Mouse (Mus musculus): Measurements from ENCODE around the gene Hoxb3. TPM values are rescaled to one million over a fixed set of nuclear protein-coding genes. Genes with fewer than 3 reads are reported as not detected.

The Hoxb3 gene
- polyA plus RNA-seq (2012; ENCODE audit: insufficient read depth, insufficient read length, missing spikeins): 1.7 and 2.0 TPM in 2 replicates

DNA sequence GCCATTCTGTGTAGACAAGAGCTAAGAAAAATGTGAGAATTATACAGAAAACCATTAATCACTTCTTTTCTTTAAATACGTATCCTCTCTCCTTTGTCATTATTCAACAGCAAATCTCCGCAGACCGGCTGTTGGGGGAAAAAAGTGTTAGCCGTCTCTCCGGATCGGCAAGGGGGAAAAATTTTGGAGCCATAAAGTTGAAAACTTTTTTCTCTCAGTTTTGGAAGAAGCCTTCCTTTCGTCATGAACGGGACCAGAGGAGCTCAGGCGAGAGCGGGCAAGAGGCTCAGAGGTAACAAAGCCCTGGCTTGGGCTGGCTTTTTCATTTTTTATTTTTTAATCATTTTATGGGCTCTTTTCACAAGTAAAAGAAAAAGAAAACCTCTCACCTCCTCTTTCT is at the start of gene Hoxb3:
TSS of gene Hoxb3 (plus strand) at position 173 of the 400 bp plus-strand sequence.
- H3K27ac ChIP-seq (replicated peaks; ENCODE audit: low read depth, low read length): peak within 1 kb of the TSS; percentile 55
- H3K4me1 ChIP-seq (ENCODE audit: control insufficient read depth, insufficient read depth, insufficient read length, low read length): peaks cover 6% of the 10 kb centered on the region; the same call in 1 of the 2 replicates
- no peak within 1 kb of the TSS for H3K4me3 ChIP-seq (ENCODE audit: insufficient read depth, low read depth, low read length)

DNA sequence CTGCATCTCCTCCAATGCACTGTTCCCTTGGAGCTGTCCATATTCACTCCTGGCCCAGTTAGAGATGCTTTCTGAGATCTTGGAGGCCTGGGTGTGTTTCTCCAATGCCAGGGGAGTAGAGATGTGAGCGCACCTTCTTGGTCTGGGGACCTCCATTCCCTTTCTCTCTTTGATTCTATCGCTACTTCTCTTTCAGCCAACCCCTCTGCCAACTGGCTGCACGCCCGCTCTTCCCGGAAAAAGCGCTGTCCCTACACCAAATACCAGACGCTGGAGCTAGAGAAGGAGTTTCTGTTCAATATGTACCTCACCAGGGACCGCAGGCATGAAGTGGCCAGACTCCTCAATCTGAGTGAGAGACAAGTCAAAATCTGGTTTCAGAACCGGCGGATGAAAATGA is 48.7 kb upstream of the Hoxb3 start:
- Histone ChIP-seq H3K27ac (replicated peaks; ENCODE audit: low read depth, low read length) (no peak overlapping the region), H3K4me3 (ENCODE audit: insufficient read depth, low read depth, low read length) (no peak overlapping the region), H3K4me1 (ENCODE audit: control insufficient read depth, insufficient read depth, insufficient read length, low read length) (no peaks in the 10 kb centered on the region)

DNA sequence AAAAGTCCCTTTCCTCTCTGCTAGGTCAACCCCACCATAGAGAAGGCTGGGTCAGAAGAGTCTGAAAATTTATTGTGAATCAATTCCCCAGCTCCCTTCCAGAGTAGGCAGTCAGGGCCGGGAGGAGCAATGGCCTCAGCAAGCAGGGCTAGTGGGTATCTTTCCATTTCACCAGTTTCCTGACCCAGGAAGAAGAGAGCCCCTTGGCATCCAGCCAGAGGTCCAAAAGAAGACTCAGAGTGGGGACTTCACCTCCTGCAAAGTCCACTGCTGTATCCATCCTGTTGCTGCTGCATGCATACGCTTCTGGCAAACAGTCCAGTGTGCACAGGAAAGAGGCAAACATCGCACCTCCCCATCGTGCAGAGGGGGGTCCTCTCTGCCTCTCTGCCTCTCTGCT is 47.2 kb upstream of the Hoxb3 start:
- H3K4me3 ChIP-seq (ENCODE audit: insufficient read depth, low read depth, low read length): no peak overlapping the region
- no peak overlapping the region for H3K27ac ChIP-seq (replicated peaks; ENCODE audit: low read depth, low read length)
- no peaks in the 10 kb centered on the region for H3K4me1 ChIP-seq (ENCODE audit: control insufficient read depth, insufficient read depth, insufficient read length, low read length)

- H3K27ac ChIP-seq (replicated peaks; ENCODE audit: low read depth, low read length): no peak overlapping the region
- no peaks in the 10 kb centered on the region for H3K4me1 ChIP-seq (ENCODE audit: control insufficient read depth, insufficient read depth, insufficient read length, low read length)
- H3K4me3 ChIP-seq (ENCODE audit: insufficient read depth, low read depth, low read length): peak overlapping the region; percentile 40
Observed at GRCm38 (mm10) chr11:96277151-96278044, 45.7 kb upstream of the Hoxb3 start.

- Histone ChIP-seq H3K4me1 (ENCODE audit: control insufficient read depth, insufficient read depth, insufficient read length, low read length) (no peaks in the 10 kb centered on the region), H3K4me3 (ENCODE audit: insufficient read depth, low read depth, low read length) (peak overlapping the region; percentile 2), H3K27ac (replicated peaks; ENCODE audit: low read depth, low read length) (no peak overlapping the region)
Observed at GRCm38 (mm10) chr11:96278324-96278723, 44.8 kb upstream of the Hoxb3 start.

DNA sequence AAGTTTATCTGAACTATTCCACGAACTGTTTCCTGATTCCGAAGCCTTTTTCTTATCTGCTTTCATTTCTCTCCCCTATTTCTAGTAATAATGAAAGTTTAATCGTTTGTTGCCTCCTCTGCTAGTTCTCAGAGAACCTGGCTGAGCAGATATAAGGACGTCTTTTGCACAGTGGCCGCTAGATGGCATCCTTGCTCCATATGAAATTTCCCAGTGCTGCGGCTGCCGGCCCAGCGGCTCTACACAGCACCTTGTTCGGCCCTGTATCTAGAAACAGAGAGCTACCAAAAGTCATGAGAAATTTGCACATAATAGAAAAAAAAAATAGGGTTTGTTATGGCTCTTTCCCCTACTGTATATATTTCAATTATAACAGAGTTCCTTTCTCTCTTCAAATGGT is 44.4 kb upstream of the Hoxb3 start:
- Histone ChIP-seq H3K27ac (replicated peaks; ENCODE audit: low read depth, low read length) (no peak overlapping the region), H3K4me1 (ENCODE audit: control insufficient read depth, insufficient read depth, insufficient read length, low read length) (no peaks in the 10 kb centered on the region), H3K4me3 (ENCODE audit: insufficient read depth, low read depth, low read length) (no peak overlapping the region)

DNA sequence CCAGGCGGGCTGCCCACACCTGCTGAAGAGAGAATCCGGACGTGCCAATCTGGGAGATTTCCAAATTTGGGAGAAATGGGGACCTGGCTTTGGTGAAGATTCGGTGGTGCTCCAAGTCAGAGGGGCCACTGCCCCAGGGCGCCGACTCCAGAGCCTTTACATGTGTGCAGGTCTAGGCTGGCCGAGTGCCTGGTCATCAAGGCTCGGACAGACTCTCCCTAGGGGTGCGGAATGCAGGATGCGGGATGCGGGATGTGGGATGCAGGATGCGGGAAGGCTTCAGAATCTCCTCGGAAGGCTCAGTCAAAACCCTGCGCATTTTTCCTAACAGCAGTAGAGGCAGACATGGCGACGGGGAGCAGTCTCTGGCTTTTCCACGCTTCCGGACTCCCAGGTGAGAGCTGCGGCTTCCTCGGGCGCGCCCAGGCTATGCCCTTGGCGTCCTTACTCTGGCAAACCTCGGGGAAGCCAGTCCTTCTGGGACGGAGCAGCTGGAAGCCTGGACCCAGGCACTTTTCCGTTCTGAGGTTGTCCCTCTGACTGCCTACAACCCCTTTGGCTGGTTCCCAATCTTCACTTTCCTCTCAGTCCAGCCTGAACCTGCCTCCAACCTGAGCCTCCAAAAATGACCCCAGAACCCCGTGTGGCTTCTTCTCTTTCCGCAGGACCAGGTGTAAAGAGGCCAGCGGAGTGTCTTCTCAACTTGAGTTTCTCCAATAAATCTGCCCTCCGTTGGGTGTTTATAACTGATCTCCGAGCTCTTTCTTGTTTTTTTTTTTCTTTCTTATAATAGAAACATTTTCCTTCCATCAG is 43.5 kb upstream of the Hoxb3 start:
- no peak overlapping the region for H3K27ac ChIP-seq (replicated peaks; ENCODE audit: low read depth, low read length)
- H3K4me1 ChIP-seq (ENCODE audit: control insufficient read depth, insufficient read depth, insufficient read length, low read length): no peaks in the 10 kb centered on the region
- peak overlapping the region; percentile 28; the same call in 1 of the 2 replicates for H3K4me3 ChIP-seq (ENCODE audit: insufficient read depth, low read depth, low read length)

DNA sequence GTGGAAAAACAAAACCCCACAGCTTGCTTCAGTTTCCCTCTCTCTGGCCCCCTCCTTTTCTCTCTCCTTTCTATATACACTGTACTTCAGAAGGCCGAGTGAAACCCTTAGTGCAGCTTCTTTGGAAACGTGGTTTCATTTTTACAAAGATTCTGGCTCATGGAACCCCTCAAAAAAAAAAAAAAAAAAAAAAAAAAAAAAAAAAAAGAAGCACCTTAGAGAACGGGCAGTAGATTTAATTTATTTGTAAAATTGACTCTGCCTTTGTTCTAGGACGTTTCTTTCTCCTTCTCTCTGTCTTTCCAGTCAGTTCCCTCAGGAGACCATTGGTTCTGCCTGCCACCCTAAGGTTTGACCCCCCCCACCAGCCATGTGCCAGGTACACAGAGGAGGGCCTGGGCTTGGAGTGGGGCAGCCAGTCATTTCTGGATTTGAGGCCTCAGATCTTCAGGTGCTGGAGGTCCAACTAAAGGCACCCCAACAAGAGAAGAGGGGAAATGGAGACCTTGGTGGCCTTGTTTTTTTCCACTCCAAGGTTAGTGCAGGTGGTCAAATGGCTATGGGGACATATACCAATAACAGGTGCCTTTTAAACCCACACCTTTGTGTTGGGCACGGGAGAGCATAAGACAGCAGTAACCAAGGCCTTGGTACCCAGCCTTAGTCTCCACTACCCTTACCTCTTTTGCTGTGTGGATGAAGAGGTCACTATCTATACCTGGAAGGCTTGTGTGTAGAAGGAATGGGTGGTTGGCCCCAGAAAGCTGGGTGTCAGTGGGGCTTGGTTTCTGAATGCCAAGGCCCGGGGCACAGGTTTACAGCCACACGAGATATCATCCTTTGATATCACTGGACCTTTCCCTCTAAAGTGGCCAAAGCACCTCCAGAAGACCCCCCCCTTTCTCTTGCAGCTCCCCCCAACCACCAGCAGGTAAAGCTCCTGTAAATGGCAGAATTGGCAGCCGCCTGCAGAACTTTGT is 42.4 kb upstream of the Hoxb3 start:
- Histone ChIP-seq H3K4me3 (ENCODE audit: insufficient read depth, low read depth, low read length) (peak overlapping the region; percentile 35; the same call in 1 of the 2 replicates), H3K4me1 (ENCODE audit: control insufficient read depth, insufficient read depth, insufficient read length, low read length) (no peaks in the 10 kb centered on the region)

DNA sequence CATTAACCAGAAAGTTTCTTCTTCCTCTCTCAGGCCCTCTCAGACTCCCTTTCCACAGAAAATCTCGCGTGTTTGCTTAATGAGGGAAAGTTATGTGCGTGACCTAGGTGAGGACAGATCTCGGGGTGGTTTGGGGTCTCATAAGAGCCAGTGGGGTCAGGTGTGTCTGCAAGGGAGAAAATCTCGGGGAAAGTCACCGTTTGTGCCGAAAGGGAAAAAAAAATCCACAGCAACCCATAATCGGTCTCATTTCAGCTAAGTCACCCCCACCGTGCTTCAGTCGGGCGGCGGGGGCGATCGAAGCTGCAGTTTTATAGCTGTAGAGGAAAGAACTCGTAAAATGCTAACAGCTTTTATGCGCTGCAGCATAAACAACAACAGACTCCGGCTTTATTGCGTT is 41.7 kb upstream of the Hoxb3 start:
- H3K4me3 ChIP-seq (ENCODE audit: insufficient read depth, low read depth, low read length): peak overlapping the region; percentile 35
- H3K27ac ChIP-seq (replicated peaks; ENCODE audit: low read depth, low read length): no peak overlapping the region

More for the DNA sequence above, 42.4 kb upstream of the Hoxb3 start:
- no peak overlapping the region for H3K27ac ChIP-seq (replicated peaks; ENCODE audit: low read depth, low read length)

GRCm38 (mm10) chr11:96281855-96282570 is 41.1 kb upstream of the Hoxb3 start, which contains the start of gene Hoxb8:
TSS of gene Hoxb8 (plus strand) at chr11:96281905.
- no peak within 1 kb of the TSS for H3K27ac ChIP-seq (replicated peaks; ENCODE audit: low read depth, low read length)
- peak within 1 kb of the TSS; percentile 58 for H3K4me3 ChIP-seq (ENCODE audit: insufficient read depth, low read depth, low read length)
- no peaks in the 10 kb centered on the region for H3K4me1 ChIP-seq (ENCODE audit: control insufficient read depth, insufficient read depth, insufficient read length, low read length)

More for the DNA sequence above, 41.7 kb upstream of the Hoxb3 start:
- H3K4me1 ChIP-seq (ENCODE audit: control insufficient read depth, insufficient read depth, insufficient read length, low read length): no peaks in the 10 kb centered on the region

DNA sequence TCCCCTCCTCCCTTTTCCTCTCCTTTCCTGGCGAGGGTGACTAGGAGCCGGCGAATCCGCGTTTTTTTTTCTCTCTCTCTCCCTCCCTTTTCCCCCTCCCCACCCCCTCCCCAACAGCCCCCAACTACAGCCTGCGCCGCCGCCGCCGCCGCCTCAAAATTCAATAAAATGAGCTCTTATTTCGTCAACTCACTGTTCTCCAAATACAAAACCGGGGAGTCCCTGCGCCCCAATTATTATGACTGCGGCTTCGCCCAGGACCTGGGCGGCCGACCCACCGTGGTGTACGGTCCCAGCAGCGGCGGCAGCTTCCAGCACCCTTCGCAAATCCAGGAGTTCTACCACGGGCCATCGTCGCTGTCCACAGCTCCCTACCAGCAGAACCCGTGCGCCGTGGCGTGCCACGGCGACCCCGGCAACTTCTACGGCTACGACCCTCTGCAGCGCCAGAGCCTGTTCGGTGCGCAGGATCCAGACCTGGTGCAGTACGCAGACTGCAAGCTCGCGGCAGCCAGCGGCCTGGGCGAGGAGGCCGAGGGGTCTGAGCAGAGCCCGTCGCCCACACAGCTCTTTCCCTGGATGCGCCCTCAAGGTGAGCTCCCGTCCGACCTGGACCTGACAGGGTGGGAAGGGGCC is 40.2 kb upstream of the Hoxb3 start:
- Histone ChIP-seq H3K4me1 (ENCODE audit: control insufficient read depth, insufficient read depth, insufficient read length, low read length) (no peaks in the 10 kb centered on the region), H3K27ac (replicated peaks; ENCODE audit: low read depth, low read length) (no peak overlapping the region), H3K4me3 (ENCODE audit: insufficient read depth, low read depth, low read length) (peak overlapping the region; percentile 58)

- H3K27ac ChIP-seq (replicated peaks; ENCODE audit: low read depth, low read length): peak overlapping the region; percentile 96
- peak overlapping the region; percentile 77 for H3K4me3 ChIP-seq (ENCODE audit: insufficient read depth, low read depth, low read length)
- H3K4me1 ChIP-seq (ENCODE audit: control insufficient read depth, insufficient read depth, insufficient read length, low read length): no peaks in the 10 kb centered on the region
Observed at GRCm38 (mm10) chr11:96284041-96284749, 38.9 kb upstream of the Hoxb3 start.
